25 mouse cellular contexts compared by ENCODE assay signal in the genomic region with DNA sequence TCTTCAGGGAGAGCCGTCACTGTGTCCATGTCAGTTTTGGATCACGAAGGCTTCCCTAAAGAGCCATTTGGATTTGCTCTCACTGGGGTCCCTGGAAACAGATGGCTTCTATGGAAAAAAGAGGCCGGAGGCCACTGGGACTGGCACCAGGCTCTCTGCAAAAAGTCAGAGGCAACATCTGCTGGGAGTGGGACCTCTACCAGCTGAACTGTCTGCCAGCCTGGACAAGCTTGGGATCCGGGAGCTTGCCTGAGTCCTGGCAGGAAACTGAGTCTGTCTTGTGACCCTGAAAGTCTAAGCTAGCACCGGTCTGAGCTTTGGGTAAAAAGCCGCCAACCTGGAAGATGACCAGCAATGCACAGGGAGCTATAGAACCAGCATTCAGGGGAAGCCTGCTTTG. TPM values are rescaled to one million over a fixed set of nuclear protein-coding genes. Genes with fewer than 3 reads are reported as not detected.
DNase-seq lines count a peak whose midpoint lies in the region; ATAC-seq and TF ChIP-seq lines count a peak whose summit lies in the region.
"Had no signal": no experiment of that assay in that cellular context is flagged by ENCODE, and none has a peak within 500 bp of the region (broad histone marks: within the 10 kb centered on the region; RNA-seq: fewer than 3 reads in every experiment).

No protein-coding gene starts in this region.

- H3K4me3 ChIP-seq in intestine, embryonic 15.5 days (replicated peaks) = no peak overlapping the region
- no peak overlapping the region for H3K4me3 ChIP-seq in intestine, postnatal 0 days (ENCODE audit: low read depth, low read length)
- H3K4me3 ChIP-seq in lung, embryonic 15.5 days = no peak overlapping the region
- H3K4me3 ChIP-seq in lung, adult 2 months (replicated peaks; ENCODE audit: extremely low read depth, low read depth, low read length) = no peak overlapping the region
- H3K4me3 ChIP-seq: erythroblast, embryonic 14.5 days; limb, embryonic 12.5 days had no signal

- no peak overlapping the region for H3K4me2 ChIP-seq in intestine, embryonic 15.5 days (replicated peaks)
- H3K4me2 ChIP-seq in intestine, postnatal 0 days (replicated peaks; ENCODE audit: low read depth) = no peak overlapping the region
- no peak overlapping the region for H3K4me2 ChIP-seq in lung, embryonic 15.5 days
- H3K4me2 ChIP-seq: hindbrain, embryonic 14.5 days; limb, embryonic 12.5 days had no signal

- ATAC-seq in intestine, embryonic 15.5 days = no peak
- ATAC-seq in intestine, postnatal 0 days = no peak
- no peak for ATAC-seq in lung, embryonic 15.5 days (ENCODE audit: borderline replicate concordance, extremely low read depth, low FRiP score, low TSS enrichment)
- ATAC-seq: forebrain, embryonic 16.5 days; Patski had no signal

- no peaks in the 10 kb centered on the region for H3K9me3 ChIP-seq in intestine, embryonic 15.5 days
- H3K9me3 ChIP-seq in intestine, postnatal 0 days (ENCODE audit: control insufficient read depth) = no peaks in the 10 kb centered on the region
- no peaks in the 10 kb centered on the region for H3K9me3 ChIP-seq in lung, embryonic 15.5 days
- H3K9me3 ChIP-seq: limb, embryonic 12.5 days had no signal

- TF ChIP-seq POLR2A in lung, adult 2 months (IDR thresholded peaks at IDR 0.05; ENCODE audit: borderline replicate concordance, extremely low read depth, low read depth, low read length) = no peak

- H3K9ac ChIP-seq in intestine, embryonic 15.5 days = no peak overlapping the region
- H3K9ac ChIP-seq in intestine, postnatal 0 days (ENCODE audit: low read depth, low read length) = no peak overlapping the region
- no peak overlapping the region for H3K9ac ChIP-seq in lung, embryonic 15.5 days
- H3K9ac ChIP-seq: hindbrain, embryonic 14.5 days; limb, embryonic 12.5 days had no signal

- no peak for TF ChIP-seq CTCF in intestine, postnatal 0 days (IDR thresholded peaks at IDR 0.05; ENCODE audit: low read depth)
- TF ChIP-seq CTCF in lung, adult 2 months (IDR thresholded peaks at IDR 0.05; ENCODE audit: insufficient read depth, low read length) = no peak

- H3K27ac ChIP-seq in intestine, embryonic 15.5 days = peak overlapping the region; percentile 32; the same call in 1 of the 2 replicates
- H3K27ac ChIP-seq in intestine, postnatal 0 days (ENCODE audit: low read depth, low read length) = no peak overlapping the region
- H3K27ac ChIP-seq in lung, embryonic 15.5 days = peak overlapping the region; percentile 89
- H3K27ac ChIP-seq: hindbrain, embryonic 14.5 days; kidney, postnatal 0 days; limb, embryonic 12.5 days had no signal

- no peaks in the 10 kb centered on the region for H3K27me3 ChIP-seq in intestine, embryonic 15.5 days (replicated peaks)
- no peaks in the 10 kb centered on the region for H3K27me3 ChIP-seq in intestine, postnatal 0 days (replicated peaks; ENCODE audit: control insufficient read depth, insufficient read depth, low read length)
- H3K27me3 ChIP-seq in lung, embryonic 15.5 days = no peaks in the 10 kb centered on the region
- H3K27me3 ChIP-seq: limb, embryonic 12.5 days; Patski had no signal

- DNase-seq in cerebellum, postnatal 25 days = peak; percentile 22 to 25
- DNase-seq in cerebellum, adult 11-12 months = no peak
- DNase-seq in lung, adult 2 months = no peak
- peak; percentile 70 for DNase-seq in adipocyte (ENCODE audit: low spot score)
- no peak for DNase-seq in testis, postnatal 14 days (ENCODE audit: low spot score)
- DNase-seq: adrenal gland, postnatal 14 days; cerebellum, adult 9-10 months; heart, postnatal 14 days; kidney, adult 8-10 months; kidney, postnatal 4 days; midbrain, embryonic 14.5 days; right cerebral cortex, postnatal 25 days; thymus, postnatal 4 days had no signal

- WGBS in intestine, embryonic 15.5 days = 86% methylated on average over 6 of the region's 6 CpGs
- 85% methylated on average over 6 of the region's 6 CpGs for WGBS in intestine, postnatal 0 days
- 66% methylated on average over 6 of the region's 6 CpGs for WGBS in lung, embryonic 15.5 days
- WGBS in lung, adult 2 months = 61% methylated on average over 6 of the region's 6 CpGs

- peaks cover 60% of the 10 kb centered on the region for H3K4me1 ChIP-seq in intestine, embryonic 15.5 days (replicated peaks)
- peaks cover 15% of the 10 kb centered on the region for H3K4me1 ChIP-seq in intestine, postnatal 0 days (replicated peaks; ENCODE audit: control insufficient read depth, insufficient read depth, low read length)
- H3K4me1 ChIP-seq in lung, embryonic 15.5 days = peaks cover 66% of the 10 kb centered on the region
- peaks cover 48% of the 10 kb centered on the region for H3K4me1 ChIP-seq in lung, adult 2 months (ENCODE audit: control insufficient read depth, insufficient read depth, low read length)

- H3K36me3 ChIP-seq in intestine, embryonic 15.5 days = no peaks in the 10 kb centered on the region
- H3K36me3 ChIP-seq in intestine, postnatal 0 days (ENCODE audit: control insufficient read depth, insufficient read depth) = 0 out of 2 replicates have a peak, but pooled peaks cover 3% of the 10 kb centered on the region
- no peaks in the 10 kb centered on the region for H3K36me3 ChIP-seq in lung, embryonic 15.5 days
- H3K36me3 ChIP-seq: limb, embryonic 12.5 days had no signal

RNA-seq across cellular contexts. Expression of a gene that starts 18.3 kb away (rescaled TPM):
- polyA plus RNA-seq in intestine, embryonic 15.5 days (2015; fragmentation: Nextera tagmentation; extraction: Ambion mirVana) = 5.3 and 5.6 TPM in 2 replicates
- polyA plus RNA-seq in intestine, postnatal 0 days (2015; fragmentation: Nextera tagmentation; extraction: Ambion mirVana) = 19.8 and 20.5 TPM in 2 replicates
- polyA plus RNA-seq in lung, embryonic 15.5 days (2015; fragmentation: Nextera tagmentation; extraction: Ambion mirVana) = 5.3 and 6.4 TPM in 2 replicates
- 103 and 126 TPM in 2 replicates for polyA plus RNA-seq in lung, adult 2 months (2012; rRNA removed)

RNA-seq across cellular contexts. Expression of a gene that starts 30.2 kb away (rescaled TPM):
- 171 and 172 TPM in 2 replicates for polyA plus RNA-seq in intestine, embryonic 15.5 days (2015; fragmentation: Nextera tagmentation; extraction: Ambion mirVana)
- 37.3 and 40.7 TPM in 2 replicates for polyA plus RNA-seq in intestine, postnatal 0 days (2015; fragmentation: Nextera tagmentation; extraction: Ambion mirVana)
- polyA plus RNA-seq in lung, embryonic 15.5 days (2015; fragmentation: Nextera tagmentation; extraction: Ambion mirVana) = 137 and 140 TPM in 2 replicates
- 26.1 and 32.8 TPM in 2 replicates for polyA plus RNA-seq in lung, adult 2 months (2012; rRNA removed)

RNA-seq across cellular contexts. Expression of a gene that starts 36.1 kb away (rescaled TPM):
- polyA plus RNA-seq in intestine, embryonic 15.5 days (2015; fragmentation: Nextera tagmentation; extraction: Ambion mirVana) = 11.5 and 14.4 TPM in 2 replicates
- polyA plus RNA-seq in intestine, postnatal 0 days (2015; fragmentation: Nextera tagmentation; extraction: Ambion mirVana) = 8.1 and 8.6 TPM in 2 replicates
- polyA plus RNA-seq in lung, embryonic 15.5 days (2015; fragmentation: Nextera tagmentation; extraction: Ambion mirVana) = 0.14 and 0.26 TPM in 2 replicates
- 2.9 and 7.0 TPM in 2 replicates for polyA plus RNA-seq in lung, adult 2 months (2012; rRNA removed)
- polyA plus RNA-seq: erythroblast, embryonic 14.5 days; forebrain, embryonic 11.5 days; forebrain, embryonic 16.5 days; heart, embryonic 14.5 days; midbrain, embryonic 14.5 days; neural tube, embryonic 11.5 days had no signal

RNA-seq across cellular contexts. Expression of a gene that starts 59.9 kb away (rescaled TPM):
- polyA plus RNA-seq in intestine, embryonic 15.5 days (2015; fragmentation: Nextera tagmentation; extraction: Ambion mirVana) = 41.9 and 45.0 TPM in 2 replicates
- polyA plus RNA-seq in intestine, postnatal 0 days (2015; fragmentation: Nextera tagmentation; extraction: Ambion mirVana) = 7.8 and 8.1 TPM in 2 replicates
- 156 and 158 TPM in 2 replicates for polyA plus RNA-seq in lung, embryonic 15.5 days (2015; fragmentation: Nextera tagmentation; extraction: Ambion mirVana)
- 32.1 and 34.5 TPM in 2 replicates for polyA plus RNA-seq in lung, adult 2 months (2012; rRNA removed)
- polyA plus RNA-seq: erythroblast, embryonic 14.5 days had no signal

Comparison
In these comparisons a context has a peak if more than half of its experiments do, and no peak if none do; other contexts are left out.
1. DNase-seq: peak in cerebellum, postnatal 25 days (2 of 2) and adipocyte (single experiment); none in cerebellum, adult 11-12 months (single experiment), lung, adult 2 months (single experiment) and testis, postnatal 14 days (single experiment).